Mouse (Mus musculus) neural tube, embryonic 15.5 days (tissue): ENCODE measurements around the gene Mob3a. TPM values are rescaled to one million over a fixed set of nuclear protein-coding genes. Genes with fewer than 3 reads are reported as not detected.

Experiments used
- ATAC-seq: fragments of 200-750 bp; cut with Nextera tagmentation; 2 replicates; pipeline ENCODE4 v1.8.0; 2017; ENCODE audit warnings: mild to moderate bottlenecking, moderate TSS enrichment, moderate library complexity; ENCODE audit not compliant: low FRiP score
- H3K27ac ChIP-seq: fragments of 300-500 bp; sonication (generic); replicated peaks from 2 replicates; pipeline ENCODE4 v1.5.1; 2015; ENCODE audit warnings: mild to moderate bottlenecking, inconsistent platforms
- H3K27me3 ChIP-seq: fragments of 300-500 bp; sonication (generic); replicated peaks from 2 replicates; pipeline ENCODE4 v1.6.1; 2015; ENCODE audit warnings: inconsistent platforms
- H3K36me3 ChIP-seq: fragments of 300-500 bp; sonication (generic); 2 replicates; pipeline ENCODE4 v1.6.1; 2015; ENCODE audit warnings: inconsistent platforms
- H3K4me1 ChIP-seq: fragments of 300-500 bp; sonication (generic); 2 replicates; pipeline ENCODE4 v1.6.1; 2015; ENCODE audit warnings: inconsistent platforms
- H3K4me2 ChIP-seq: fragments of 300-500 bp; sonication (generic); 2 replicates; pipeline ENCODE4 v1.6.1; 2015; ENCODE audit warnings: inconsistent platforms, mild to moderate bottlenecking, moderate library complexity
- H3K4me3 ChIP-seq: fragments of 300-500 bp; sonication (generic); replicated peaks from 2 replicates; pipeline ENCODE4 v1.5.1; 2015; ENCODE audit warnings: mild to moderate bottlenecking, inconsistent platforms
- H3K9ac ChIP-seq: fragments of 300-500 bp; sonication (generic); replicated peaks from 2 replicates; pipeline ENCODE4 v1.6.1; 2015; ENCODE audit warnings: mild to moderate bottlenecking, inconsistent platforms
- H3K9me3 ChIP-seq: fragments of 300-500 bp; sonication (generic); replicated peaks from 2 replicates; pipeline ENCODE4 v1.6.1; 2016; ENCODE audit warnings: inconsistent platforms
- WGBS: fragments of 180-500 bp; shearing (Covaris S2); methylation state at CpG from one replicate; pipeline ENCODE4 v1.1.7; 2015; ENCODE audit warnings: mixed read lengths; 5-methylcytosine and 5-hydroxymethylcytosine counted together
- polyA plus RNA-seq: library from polyadenylated mRNA; unstranded; fragments of >200 nt; fragmentation: Nextera tagmentation; extraction: Ambion mirVana; gene quantifications from 2 replicates; pipeline ENCODE4 v1.2.1, GENCODE M21; 2015

Mob3a gene
- polyA plus RNA-seq, 1 experiment from 2014 or later: 53.0 TPM

GRCm38 (mm10) chr10:80732611-80733101 lies 30.9 kb upstream of the Mob3a start:
- ATAC-seq: no peak
- Histone ChIP-seq H3K36me3 (peaks cover 59% of the 10 kb centered on the region), H3K9ac (no peak overlapping the region), H3K9me3 (no peaks in the 10 kb centered on the region), H3K4me3 (no peak overlapping the region), H3K4me1 (peaks cover 20% of the 10 kb centered on the region), H3K27me3 (no peaks in the 10 kb centered on the region), H3K4me2 (no peak overlapping the region), H3K27ac (no peak overlapping the region)
- WGBS: 91% methylated on average over 6 of the region's 6 CpGs

- no peaks in the 10 kb centered on the region for H3K9me3 ChIP-seq
- H3K4me2 ChIP-seq: no peak overlapping the region
- no peaks in the 10 kb centered on the region for H3K27me3 ChIP-seq
- no peak overlapping the region for H3K9ac ChIP-seq
- no peak for ATAC-seq
- no peaks in the 10 kb centered on the region for H3K4me1 ChIP-seq
- no peak overlapping the region for H3K4me3 ChIP-seq
- no peak overlapping the region for H3K27ac ChIP-seq
- WGBS: 86% methylated on average over 5 of the region's 5 CpGs
- peaks cover 95% of the 10 kb centered on the region for H3K36me3 ChIP-seq
These were observed 25.8 kb upstream of the Mob3a start for GRCm38 (mm10) chr10:80727369-80728127.

DNA sequence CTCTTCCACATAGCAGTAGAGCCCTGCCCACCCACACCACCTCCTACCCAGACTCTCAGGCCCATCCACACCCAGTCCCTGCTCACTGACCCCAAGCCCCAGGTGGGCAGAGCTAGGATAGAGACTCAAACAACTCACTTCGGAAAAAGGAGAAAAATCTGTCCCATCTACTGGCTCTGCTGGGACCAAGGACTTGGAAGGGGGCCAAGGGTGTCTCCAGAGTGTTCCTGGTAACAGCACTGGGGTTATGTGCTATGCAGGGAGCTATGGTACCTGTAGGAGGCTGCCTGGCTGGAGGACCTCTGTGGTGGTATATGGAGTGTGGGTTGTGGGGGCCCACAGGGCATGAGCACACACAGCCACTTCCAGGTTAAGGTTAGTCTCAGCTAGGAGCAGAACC lies 15.5 kb upstream of the Mob3a start:
- no peaks in the 10 kb centered on the region for H3K4me1 ChIP-seq
- H3K9ac ChIP-seq: no peak overlapping the region
- no peaks in the 10 kb centered on the region for H3K9me3 ChIP-seq
- H3K27me3 ChIP-seq: no peaks in the 10 kb centered on the region
- WGBS: 72% methylated on average over 1 of the region's 1 CpGs
- peaks cover 95% of the 10 kb centered on the region for H3K36me3 ChIP-seq
- H3K27ac ChIP-seq: no peak overlapping the region
- H3K4me2 ChIP-seq: no peak overlapping the region
- H3K4me3 ChIP-seq: no peak overlapping the region
- no peak for ATAC-seq

- ATAC-seq: no peak
- H3K27me3 ChIP-seq: no peaks in the 10 kb centered on the region
- no peak overlapping the region for H3K27ac ChIP-seq
- no peak overlapping the region for H3K4me3 ChIP-seq
- no peaks in the 10 kb centered on the region for H3K4me1 ChIP-seq
- no peak overlapping the region for H3K9ac ChIP-seq
- H3K4me2 ChIP-seq: no peak overlapping the region
- peaks cover 97% of the 10 kb centered on the region for H3K36me3 ChIP-seq
- 88% methylated on average over 3 of the region's 3 CpGs for WGBS
- no peaks in the 10 kb centered on the region for H3K9me3 ChIP-seq
These were observed 9.1 kb upstream of the Mob3a start for GRCm38 (mm10) chr10:80710834-80711233.

DNA sequence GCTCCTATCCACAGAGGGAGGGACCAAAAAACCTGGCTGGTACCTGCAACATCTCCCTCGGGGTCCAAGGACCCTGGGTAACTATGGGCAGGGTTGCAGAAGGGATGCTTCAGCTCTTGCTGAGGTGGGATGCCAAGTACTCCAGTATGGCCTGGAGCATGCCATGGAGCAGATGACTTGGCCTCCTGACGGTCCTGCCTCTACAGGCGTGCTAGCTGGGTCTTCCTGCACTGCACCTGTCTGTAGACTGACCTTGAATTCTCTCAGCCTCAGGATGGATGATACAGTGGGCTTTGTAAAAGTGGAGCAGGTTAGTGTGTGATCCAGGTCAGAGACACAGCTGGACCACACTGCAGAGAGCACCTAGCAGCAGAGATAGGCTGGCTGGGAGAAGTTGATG lies 3.7 kb upstream of the Mob3a start:
- Histone ChIP-seq H3K36me3 (peaks cover 52% of the 10 kb centered on the region), H3K9ac (no peak overlapping the region), H3K4me2 (no peak overlapping the region), H3K4me1 (peaks cover 33% of the 10 kb centered on the region), H3K9me3 (no peaks in the 10 kb centered on the region), H3K4me3 (no peak overlapping the region), H3K27me3 (no peaks in the 10 kb centered on the region), H3K27ac (no peak overlapping the region)
- 81% methylated on average over 3 of the region's 3 CpGs for WGBS
- ATAC-seq: no peak

GRCm38 (mm10) chr10:80705033-80705432 lies 3.3 kb upstream of the Mob3a start:
- WGBS: 77% methylated on average over 3 of the region's 3 CpGs
- peaks cover 38% of the 10 kb centered on the region for H3K4me1 ChIP-seq
- no peak overlapping the region for H3K27ac ChIP-seq
- no peaks in the 10 kb centered on the region for H3K27me3 ChIP-seq
- peaks cover 47% of the 10 kb centered on the region for H3K36me3 ChIP-seq
- ATAC-seq: no peak
- no peak overlapping the region for H3K4me3 ChIP-seq
- no peak overlapping the region for H3K4me2 ChIP-seq
- no peaks in the 10 kb centered on the region for H3K9me3 ChIP-seq
- H3K9ac ChIP-seq: no peak overlapping the region

GRCm38 (mm10) chr10:80704418-80704817 lies 2.6 kb upstream of the Mob3a start:
- peaks cover 42% of the 10 kb centered on the region for H3K4me1 ChIP-seq
- no peak overlapping the region for H3K9ac ChIP-seq
- peak overlapping the region; percentile 86; the same call in 1 of the 2 replicates for H3K4me2 ChIP-seq
- H3K27ac ChIP-seq: no peak overlapping the region
- 89% methylated on average over 5 of the region's 5 CpGs for WGBS
- no peaks in the 10 kb centered on the region for H3K27me3 ChIP-seq
- H3K9me3 ChIP-seq: no peaks in the 10 kb centered on the region
- ATAC-seq: no peak
- H3K4me3 ChIP-seq: no peak overlapping the region
- peaks cover 41% of the 10 kb centered on the region for H3K36me3 ChIP-seq

- Histone ChIP-seq H3K4me2 (peak overlapping the region; percentile 86), H3K36me3 (peaks cover 33% of the 10 kb centered on the region), H3K27me3 (no peaks in the 10 kb centered on the region), H3K4me1 (peaks cover 44% of the 10 kb centered on the region), H3K4me3 (peak overlapping the region; percentile 67), H3K9ac (peak overlapping the region; percentile 68), H3K27ac (peak overlapping the region; percentile 89; the same call in 1 of the 2 replicates), H3K9me3 (no peaks in the 10 kb centered on the region)
- no peak for ATAC-seq
- 89% methylated on average over 5 of the region's 5 CpGs for WGBS
These were observed 1.9 kb upstream of the Mob3a start for GRCm38 (mm10) chr10:80703643-80704042.

DNA sequence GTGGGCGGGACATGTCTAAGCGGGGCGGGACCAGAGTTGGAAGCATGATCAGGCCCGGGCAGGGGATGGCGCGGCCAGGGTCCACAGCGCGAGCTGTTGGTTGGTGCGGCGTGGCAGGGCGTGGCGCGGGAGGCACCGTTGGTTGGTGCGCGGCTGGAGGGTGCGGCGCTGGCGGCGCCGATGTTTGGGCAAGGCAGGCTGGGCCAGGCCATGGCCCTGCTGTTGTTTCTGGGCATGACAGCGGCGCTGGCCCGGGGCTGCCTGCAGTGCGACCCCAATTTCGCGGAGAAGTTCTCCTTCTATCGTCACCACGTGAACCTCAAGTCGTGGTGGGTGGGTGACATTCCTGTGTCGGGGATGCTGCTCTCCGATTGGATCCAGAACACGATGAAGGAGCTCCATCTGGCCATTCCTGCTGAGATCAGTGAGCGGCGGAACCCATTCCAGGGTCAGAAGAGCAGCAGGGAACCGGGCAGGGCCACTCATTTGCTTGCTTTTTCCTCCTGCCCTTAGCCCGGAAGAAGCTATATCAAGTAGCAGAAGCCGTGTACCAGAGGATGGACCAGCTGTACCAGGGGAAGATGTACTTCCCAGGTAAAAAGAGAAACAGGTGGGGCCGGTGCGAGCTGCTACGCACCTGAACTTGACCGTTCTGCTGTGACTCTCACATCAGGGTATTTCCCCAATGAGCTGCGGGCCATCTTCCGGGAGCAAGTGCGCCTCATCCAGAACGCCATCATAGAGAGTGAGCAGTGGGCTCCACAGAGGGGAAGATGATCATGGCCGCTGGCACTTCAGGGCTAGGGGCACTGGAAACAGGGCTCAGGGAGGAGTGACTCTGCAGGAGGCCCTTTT lies 986 bp upstream of the Mob3a start:
- Histone ChIP-seq H3K27ac (peak overlapping the region; percentile 89), H3K4me1 (peaks cover 53% of the 10 kb centered on the region), H3K4me3 (peak overlapping the region; percentile 67), H3K4me2 (peak overlapping the region; percentile 86), H3K27me3 (no peaks in the 10 kb centered on the region), H3K36me3 (peaks cover 25% of the 10 kb centered on the region), H3K9me3 (no peaks in the 10 kb centered on the region), H3K9ac (peak overlapping the region; percentile 68)
- peak; percentile 90 for ATAC-seq
- WGBS: 1% methylated on average over 45 of the region's 47 CpGs

DNA sequence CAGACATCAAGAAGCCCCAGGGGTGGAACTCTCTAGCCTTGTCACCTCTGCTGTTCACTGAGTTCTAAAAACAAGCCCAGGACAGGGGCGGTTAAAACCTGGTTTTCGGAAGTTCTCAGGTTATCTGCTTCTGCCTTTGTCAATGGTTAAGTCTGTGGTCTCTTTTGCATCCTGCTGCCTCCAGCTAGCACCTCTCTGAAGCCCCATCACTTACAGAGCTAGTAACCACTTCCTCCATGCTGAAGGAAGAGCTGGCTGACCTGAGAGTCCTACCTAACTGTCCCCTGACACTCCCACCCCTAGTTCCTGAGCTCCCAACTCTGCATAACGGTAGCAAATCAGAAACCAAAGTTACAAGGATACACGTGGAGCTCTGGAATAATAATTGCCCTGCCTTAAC lies 1.0 kb downstream of the Mob3a start:
- Histone ChIP-seq H3K36me3 (peaks cover 9% of the 10 kb centered on the region), H3K4me2 (peak overlapping the region; percentile 86), H3K9ac (peak overlapping the region; percentile 67; the same call in 1 of the 2 replicates), H3K9me3 (no peaks in the 10 kb centered on the region), H3K4me3 (peak overlapping the region; percentile 67), H3K27ac (no peak overlapping the region), H3K27me3 (no peaks in the 10 kb centered on the region), H3K4me1 (peaks cover 53% of the 10 kb centered on the region)
- ATAC-seq: no peak
- 45% methylated on average over 4 of the region's 4 CpGs for WGBS

- Histone ChIP-seq H3K4me2 (peak overlapping the region; percentile 86), H3K27me3 (no peaks in the 10 kb centered on the region), H3K9ac (no peak overlapping the region), H3K36me3 (peaks cover 4% of the 10 kb centered on the region), H3K9me3 (no peaks in the 10 kb centered on the region), H3K27ac (no peak overlapping the region), H3K4me1 (peaks cover 53% of the 10 kb centered on the region), H3K4me3 (no peak overlapping the region)
- WGBS: 86% methylated on average over 7 of the region's 7 CpGs
- ATAC-seq: no peak
These were observed 1.7 kb downstream of the Mob3a start for GRCm38 (mm10) chr10:80700038-80700504.
